Mouse (Mus musculus): ENCODE data around the gene Klhl35. TPM values are rescaled to one million over a fixed set of nuclear protein-coding genes. Genes with fewer than 3 reads are reported as not detected.

Gene Klhl35
- polyA plus RNA-seq (2017; shearing (Covaris generic)) = not detected

DNA sequence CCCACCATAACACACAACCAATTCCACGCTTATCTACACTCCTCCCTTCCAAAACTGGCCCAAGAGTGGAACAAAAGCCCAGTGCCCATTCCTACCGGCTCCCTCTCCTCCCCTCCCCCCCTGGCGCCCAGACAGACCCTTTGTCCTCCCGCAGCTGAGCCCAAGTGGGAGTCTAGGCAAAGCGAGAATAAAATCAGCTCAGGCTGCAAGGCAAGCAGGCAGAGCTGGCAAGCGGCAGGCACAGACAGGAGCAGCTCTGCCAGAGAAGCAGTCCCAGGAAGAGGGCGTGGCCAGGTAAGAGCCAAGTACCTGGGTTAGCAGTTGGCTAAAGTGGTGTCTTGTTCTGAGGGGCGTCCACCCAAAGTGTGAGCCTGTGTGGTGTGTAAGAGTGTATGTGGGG is at the start of gene Klhl35:
Gene Klhl35 (plus strand): TSS at position 194 of the 400 bp plus-strand sequence.

DNA sequence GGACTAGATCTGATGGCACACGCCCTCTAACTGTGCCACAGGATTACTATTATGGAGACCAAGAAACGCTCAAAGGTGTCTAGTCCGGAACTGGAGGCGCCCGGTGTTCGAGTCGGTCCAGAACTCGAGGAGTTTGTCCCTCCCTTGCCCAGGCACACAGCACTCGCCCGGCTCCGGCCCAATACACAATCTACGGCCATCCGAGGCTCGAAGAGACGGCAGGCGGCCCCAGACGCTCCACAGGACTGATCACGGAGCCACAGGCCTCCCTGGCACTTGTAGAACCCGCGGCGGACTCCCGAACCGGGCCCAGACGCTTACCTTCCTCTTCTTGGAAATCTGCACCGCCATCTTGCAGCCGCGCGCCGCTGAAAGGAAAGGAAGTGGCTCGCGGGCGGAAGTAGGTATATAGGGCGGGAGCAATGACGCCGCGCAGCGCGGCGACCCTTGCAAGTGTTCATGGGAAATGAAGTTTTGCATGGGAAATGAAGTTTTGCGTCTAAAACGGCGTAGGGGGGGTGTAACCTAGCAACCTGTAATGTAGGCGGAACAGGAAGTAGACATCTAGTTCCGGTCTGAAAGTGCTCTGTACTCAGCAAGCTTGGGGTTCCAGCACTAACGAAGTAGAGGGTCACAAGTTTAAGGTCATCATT is 17.6 kb downstream of the Klhl35 start, which contains the start of gene Rps3:
Gene Rps3 (minus strand): TSS at position 468 of the 653 bp plus-strand sequence.

Other genes with a start within 250 kb of the Klhl35 start
- not detected for gene Mogat2, start 227.4 kb upstream of the Klhl35 start, polyA plus RNA-seq (2017; shearing (Covaris generic))
- gene Map6, start 198.6 kb upstream of the Klhl35 start, polyA plus RNA-seq (2017; shearing (Covaris generic)) = 18.7 TPM
- not detected for gene Serpinh1, start 112.8 kb upstream of the Klhl35 start, polyA plus RNA-seq (2017; shearing (Covaris generic))
- 41.5 TPM for gene Gdpd5, start 84.6 kb upstream of the Klhl35 start, polyA plus RNA-seq (2017; shearing (Covaris generic))
- gene Rps3, start 17.7 kb downstream of the Klhl35 start, polyA plus RNA-seq (2017; shearing (Covaris generic)) = 1,281 TPM
- gene Arrb1, start 69.5 kb downstream of the Klhl35 start, polyA plus RNA-seq (2017; shearing (Covaris generic)) = 20.5 TPM
- gene Tpbgl, start 161.1 kb downstream of the Klhl35 start, polyA plus RNA-seq (2017; shearing (Covaris generic)) = 0.10 TPM
- 0.77 TPM for gene Slco2b1, start 245.3 kb downstream of the Klhl35 start, polyA plus RNA-seq (2017; shearing (Covaris generic))